Mouse (Mus musculus): ENCODE measurements at regions not wholly inside any gene's neighbourhood (a gene's known extent, or its start where the extent isn't known, plus 50 kb on each side); places are given as distances from the start of the nearest gene placed in this dataset.

DNA sequence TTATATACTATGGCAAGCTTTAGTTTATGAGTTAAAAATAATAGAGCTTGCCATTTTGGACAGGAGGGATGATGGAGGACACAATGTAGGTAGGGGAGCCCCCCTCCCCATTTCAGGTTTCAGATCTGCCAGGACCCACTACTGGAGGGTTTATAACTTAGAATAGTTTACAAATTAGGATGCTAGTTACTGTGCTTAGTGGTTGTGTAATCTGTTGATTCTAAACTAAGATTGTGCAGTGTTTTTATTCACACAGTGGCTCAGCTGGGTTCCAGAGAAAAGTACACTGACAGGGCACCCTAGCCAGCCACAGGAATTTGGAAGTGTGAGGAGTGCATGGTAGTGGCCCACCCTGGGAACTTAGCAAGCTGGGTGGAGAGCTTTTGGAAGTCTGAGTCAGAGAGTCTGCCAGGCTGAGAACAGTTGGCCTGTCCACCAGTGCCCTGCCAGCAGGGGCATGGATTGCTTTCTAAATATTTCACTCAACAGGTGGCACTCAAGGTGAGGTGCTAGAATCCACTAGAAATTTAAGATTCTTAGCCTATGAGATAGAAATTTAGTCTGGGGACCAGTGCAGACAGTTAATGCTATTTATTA lies 303.9 kb upstream of the Gm21798 start:
- Histone ChIP-seq H3K27me3 (replicated peaks; ENCODE audit: control insufficient read depth, insufficient read depth, low read length) (no peaks in the 10 kb centered on the region), H3K9me3 (ENCODE audit: control insufficient read depth) (no peaks in the 10 kb centered on the region), H3K4me1 (replicated peaks; ENCODE audit: control insufficient read depth, insufficient read depth, low read length) (no peaks in the 10 kb centered on the region), H3K4me3 (ENCODE audit: low read depth, low read length) (no peak overlapping the region), H3K9ac (ENCODE audit: low read depth, low read length) (no peak overlapping the region), H3K27ac (ENCODE audit: low read depth, low read length) (no peak overlapping the region), H3K36me3 (ENCODE audit: control insufficient read depth, insufficient read depth) (no peaks in the 10 kb centered on the region), H3K4me2 (replicated peaks; ENCODE audit: low read depth) (no peak overlapping the region)
- no peak for TF ChIP-seq CTCF (IDR thresholded peaks at IDR 0.05; ENCODE audit: low read depth)
- no peak for ATAC-seq

DNA sequence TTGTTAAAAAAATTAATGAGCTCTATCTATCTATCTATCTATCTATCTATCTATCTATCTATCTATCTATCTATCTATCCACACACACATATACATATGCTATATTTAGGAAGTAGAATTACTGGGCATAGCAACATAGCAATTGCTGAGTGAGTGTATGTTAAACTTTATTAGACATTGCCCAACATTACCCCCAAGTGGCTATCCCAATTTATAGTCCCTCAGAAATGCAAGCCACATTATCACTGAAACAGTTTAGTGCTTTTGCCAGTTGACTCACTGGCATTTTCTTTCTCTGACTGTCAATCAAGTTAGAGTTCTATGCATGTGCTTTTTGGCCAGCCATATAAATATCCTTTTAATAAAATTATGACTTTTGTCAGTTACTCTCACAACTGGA lies 302.3 kb upstream of the Gm21798 start:
- H3K27ac ChIP-seq (ENCODE audit: low read depth, low read length) = no peak overlapping the region
- no peak overlapping the region for H3K4me3 ChIP-seq (ENCODE audit: low read depth, low read length)
- H3K9ac ChIP-seq (ENCODE audit: low read depth, low read length) = no peak overlapping the region
- H3K36me3 ChIP-seq (ENCODE audit: control insufficient read depth, insufficient read depth) = no peaks in the 10 kb centered on the region
- no peaks in the 10 kb centered on the region for H3K9me3 ChIP-seq (ENCODE audit: control insufficient read depth)
- H3K27me3 ChIP-seq (replicated peaks; ENCODE audit: control insufficient read depth, insufficient read depth, low read length) = no peaks in the 10 kb centered on the region
- H3K4me2 ChIP-seq (replicated peaks; ENCODE audit: low read depth) = no peak overlapping the region
- TF ChIP-seq CTCF (IDR thresholded peaks at IDR 0.05; ENCODE audit: low read depth) = 0 out of 2 replicates have a peak, but pooled peaks have one; percentile 13
- ATAC-seq = no peak
- H3K4me1 ChIP-seq (replicated peaks; ENCODE audit: control insufficient read depth, insufficient read depth, low read length) = no peaks in the 10 kb centered on the region

DNA sequence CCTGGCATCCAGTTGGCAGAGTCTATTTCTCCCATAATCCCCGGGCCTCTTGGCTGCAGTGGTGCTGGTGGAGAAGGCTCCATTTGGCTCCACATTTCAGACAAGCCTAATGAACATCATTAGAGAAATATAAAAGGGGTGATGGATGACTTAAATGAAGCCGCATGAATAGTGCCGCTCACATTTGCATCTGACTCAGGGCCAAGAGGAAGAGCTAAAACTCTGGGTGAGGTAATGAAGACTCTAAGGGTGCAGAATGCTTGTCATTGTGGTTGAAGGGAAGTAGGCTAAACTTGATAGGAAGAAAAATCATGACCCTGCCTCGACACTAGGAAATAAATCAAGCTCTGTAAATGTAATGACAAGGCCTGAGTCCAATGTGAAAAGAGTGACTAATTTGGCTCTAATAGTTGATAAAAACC lies 298.3 kb upstream of the Gm21798 start:
- H3K36me3 ChIP-seq (ENCODE audit: control insufficient read depth, insufficient read depth) = no peaks in the 10 kb centered on the region
- WGBS = 66% methylated on average over 4 of the region's 4 CpGs

DNA sequence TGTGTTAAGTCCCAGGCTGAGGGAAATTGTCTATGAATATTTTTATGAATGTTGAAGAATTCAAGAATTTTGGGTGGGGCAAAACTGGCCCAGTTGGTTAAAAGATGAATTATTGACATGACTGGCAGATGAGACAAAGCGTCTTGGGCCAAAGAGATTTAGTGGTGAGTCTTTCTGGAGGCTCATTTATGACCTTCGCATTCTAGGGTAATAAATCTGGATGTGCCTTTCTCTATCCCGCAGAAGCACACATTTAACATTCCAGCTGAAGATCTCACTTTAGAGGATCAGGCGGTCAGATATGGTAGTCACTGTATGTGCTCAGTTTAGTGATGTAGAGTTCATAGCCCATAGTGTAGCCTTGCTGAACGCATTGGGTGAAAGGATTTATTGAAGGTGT lies 296.9 kb upstream of the Gm21798 start:
- no peak overlapping the region for H3K9ac ChIP-seq (ENCODE audit: low read depth, low read length)
- no peaks in the 10 kb centered on the region for H3K4me1 ChIP-seq (replicated peaks; ENCODE audit: control insufficient read depth, insufficient read depth, low read length)
- no peak overlapping the region for H3K4me2 ChIP-seq (replicated peaks; ENCODE audit: low read depth)
- no peaks in the 10 kb centered on the region for H3K9me3 ChIP-seq (ENCODE audit: control insufficient read depth)
- ATAC-seq = no peak
- H3K27ac ChIP-seq (ENCODE audit: low read depth, low read length) = no peak overlapping the region
- 60% methylated on average over 5 of the region's 5 CpGs for whole genome bisulfite sequencing
- no peak for TF ChIP-seq CTCF (IDR thresholded peaks at IDR 0.05; ENCODE audit: low read depth)
- no peak overlapping the region for H3K4me3 ChIP-seq (ENCODE audit: low read depth, low read length)
- no peaks in the 10 kb centered on the region for H3K27me3 ChIP-seq (replicated peaks; ENCODE audit: control insufficient read depth, insufficient read depth, low read length)
- no peaks in the 10 kb centered on the region for H3K36me3 ChIP-seq (ENCODE audit: control insufficient read depth, insufficient read depth)

More for the DNA sequence above, 298.3 kb upstream of the Gm21798 start:
- H3K27me3 ChIP-seq (replicated peaks; ENCODE audit: control insufficient read depth, insufficient read depth, low read length) = no peaks in the 10 kb centered on the region
- H3K9ac ChIP-seq (ENCODE audit: low read depth, low read length) = no peak overlapping the region
- H3K4me3 ChIP-seq (ENCODE audit: low read depth, low read length) = no peak overlapping the region
- no peaks in the 10 kb centered on the region for H3K4me1 ChIP-seq (replicated peaks; ENCODE audit: control insufficient read depth, insufficient read depth, low read length)
- no peak for ATAC-seq
- no peaks in the 10 kb centered on the region for H3K9me3 ChIP-seq (ENCODE audit: control insufficient read depth)
- H3K4me2 ChIP-seq (replicated peaks; ENCODE audit: low read depth) = no peak overlapping the region
- no peak overlapping the region for H3K27ac ChIP-seq (ENCODE audit: low read depth, low read length)
- no peak for TF ChIP-seq CTCF (IDR thresholded peaks at IDR 0.05; ENCODE audit: low read depth)

DNA sequence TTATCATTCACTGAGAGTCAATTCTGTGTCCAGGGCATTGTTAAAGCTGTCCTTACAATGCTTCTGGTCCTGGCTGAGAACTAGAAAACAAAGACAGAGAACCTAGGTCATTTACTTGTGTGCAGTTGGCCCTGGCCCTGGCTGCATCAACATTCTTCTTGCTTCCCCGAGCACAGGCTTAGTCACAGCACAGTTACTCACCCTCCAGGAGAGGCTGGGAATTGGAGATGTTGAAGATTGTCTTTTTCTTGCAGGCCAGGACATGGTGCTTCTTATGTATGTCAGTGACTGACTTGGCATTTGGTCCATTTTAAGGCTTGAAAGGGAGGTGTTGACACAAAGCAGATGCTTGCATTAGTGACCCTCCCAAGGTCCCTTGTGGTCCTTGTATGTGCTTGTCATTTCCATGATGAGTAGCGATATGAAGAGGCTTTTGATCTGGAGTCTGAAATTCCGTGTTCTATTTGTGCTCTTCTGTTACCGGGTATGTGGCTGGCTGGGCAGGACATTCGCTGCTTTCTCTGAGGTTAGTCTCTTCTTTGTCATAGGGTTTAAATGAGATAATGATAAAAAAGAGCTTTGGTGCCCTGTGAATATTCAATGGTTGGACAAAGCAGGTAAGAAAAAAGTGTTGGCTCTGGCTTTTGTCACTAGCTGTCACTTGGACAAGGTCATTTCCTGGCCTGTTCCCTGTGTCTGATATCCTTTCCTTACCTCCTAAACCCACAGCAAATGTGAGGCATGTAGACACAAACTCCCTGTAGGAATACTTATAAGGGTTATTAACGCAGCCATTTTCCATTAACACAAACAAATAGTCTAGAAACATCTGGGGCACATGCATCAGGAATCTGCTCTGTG lies 285.0 kb upstream of the Gm21798 start:
- Histone ChIP-seq H3K9ac (ENCODE audit: low read depth, low read length) (no peak overlapping the region), H3K4me2 (replicated peaks; ENCODE audit: low read depth) (no peak overlapping the region), H3K36me3 (ENCODE audit: control insufficient read depth, insufficient read depth) (no peaks in the 10 kb centered on the region), H3K4me1 (replicated peaks; ENCODE audit: control insufficient read depth, insufficient read depth, low read length) (no peaks in the 10 kb centered on the region; the same call in 1 of the 2 replicates), H3K4me3 (ENCODE audit: low read depth, low read length) (no peak overlapping the region), H3K9me3 (ENCODE audit: control insufficient read depth) (no peaks in the 10 kb centered on the region), H3K27ac (ENCODE audit: low read depth, low read length) (no peak overlapping the region), H3K27me3 (replicated peaks; ENCODE audit: control insufficient read depth, insufficient read depth, low read length) (no peaks in the 10 kb centered on the region)
- WGBS = 72% methylated on average over 6 of the region's 6 CpGs
- no peak for TF ChIP-seq CTCF (IDR thresholded peaks at IDR 0.05; ENCODE audit: low read depth)
- ATAC-seq = no peak

DNA sequence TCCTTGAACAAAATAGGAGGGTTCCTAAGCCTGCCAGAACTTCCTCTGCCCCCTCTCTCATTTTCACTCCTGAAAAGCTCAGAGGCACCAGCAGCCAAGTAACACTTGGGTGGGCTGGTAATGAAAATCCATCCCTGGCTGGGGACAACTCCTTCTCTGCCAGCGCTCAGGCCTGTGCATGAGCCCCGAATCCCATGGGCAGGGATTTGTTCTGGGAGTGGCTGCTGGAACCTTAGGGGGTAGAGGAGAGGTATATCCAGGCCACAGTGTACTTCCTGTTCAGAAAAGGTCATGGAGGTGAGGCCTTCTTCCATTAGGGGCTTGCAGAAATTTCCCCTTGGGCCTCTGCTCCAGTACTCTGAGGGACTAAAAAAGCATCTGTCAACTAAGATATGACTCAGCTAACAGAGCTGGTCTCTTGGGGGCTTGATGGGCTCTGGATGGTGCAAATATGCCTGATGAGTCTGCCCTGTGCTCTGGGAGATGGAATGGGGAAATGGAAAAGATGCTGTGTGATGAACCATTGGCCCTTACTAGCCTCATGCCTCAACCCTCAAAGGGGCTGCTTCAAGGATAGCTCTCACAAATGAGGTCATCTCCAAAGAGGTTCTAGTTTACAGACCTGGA lies 284.2 kb upstream of the Gm21798 start:
- Histone ChIP-seq H3K4me2 (replicated peaks; ENCODE audit: low read depth) (no peak overlapping the region), H3K9ac (ENCODE audit: low read depth, low read length) (no peak overlapping the region), H3K27ac (ENCODE audit: low read depth, low read length) (no peak overlapping the region), H3K4me1 (replicated peaks; ENCODE audit: control insufficient read depth, insufficient read depth, low read length) (no peaks in the 10 kb centered on the region; the same call in 1 of the 2 replicates), H3K27me3 (replicated peaks; ENCODE audit: control insufficient read depth, insufficient read depth, low read length) (no peaks in the 10 kb centered on the region), H3K4me3 (ENCODE audit: low read depth, low read length) (no peak overlapping the region), H3K9me3 (ENCODE audit: control insufficient read depth) (no peaks in the 10 kb centered on the region), H3K36me3 (ENCODE audit: control insufficient read depth, insufficient read depth) (no peaks in the 10 kb centered on the region)
- no peak for ATAC-seq
- 88% methylated on average over 2 of the region's 2 CpGs for WGBS
- TF ChIP-seq CTCF (IDR thresholded peaks at IDR 0.05; ENCODE audit: low read depth) = no peak

Data from intestine, postnatal 0 days (tissue).